Mouse (Mus musculus) limb, embryonic 13.5 days (tissue): ENCODE data around the gene Spag5. TPM values are rescaled to one million over a fixed set of nuclear protein-coding genes. Genes with fewer than 3 reads are reported as not detected.
A peak's percentile ranks its signal among the peaks of the same experiment; 100 is the strongest.
"Not testable (repeated sequence)": the region's sequence is repeated elsewhere in the genome, so short reads cannot be mapped to it uniquely, and the experiment has no call there.

Experiments used
- ATAC-seq: fragments of 200-750 bp; cut with Nextera tagmentation; 2 replicates; pipeline ENCODE4 v1.8.0; 2017; ENCODE audit warnings: low read depth, moderate number of reproducible peaks, moderate TSS enrichment; ENCODE audit not compliant: low FRiP score
- H3K27ac ChIP-seq: fragments of 300-500 bp; sonication (generic); 2 replicates; pipeline ENCODE4 v1.5.1; 2015; ENCODE audit warnings: inconsistent platforms, mild to moderate bottlenecking, moderate library complexity
- H3K27me3 ChIP-seq: fragments of 300-500 bp; sonication (generic); 2 replicates; pipeline ENCODE4 v1.6.1; 2015; ENCODE audit warnings: mild to moderate bottlenecking, inconsistent platforms
- H3K36me3 ChIP-seq: fragments of 300-500 bp; sonication (generic); 2 replicates; pipeline ENCODE4 v1.6.1; 2015; ENCODE audit warnings: inconsistent platforms, mild to moderate bottlenecking, moderate library complexity
- H3K4me1 ChIP-seq: fragments of 300-500 bp; sonication (generic); 2 replicates; pipeline ENCODE4 v1.6.1; 2015; ENCODE audit warnings: inconsistent platforms
- H3K4me2 ChIP-seq: fragments of 300-500 bp; sonication (generic); replicated peaks from 2 replicates; pipeline ENCODE4 v1.6.1; 2015; ENCODE audit warnings: inconsistent platforms, mild to moderate bottlenecking, moderate library complexity
- H3K4me3 ChIP-seq: fragments of 300-500 bp; sonication (generic); 2 replicates; pipeline ENCODE4 v1.5.1; 2015; ENCODE audit warnings: moderate library complexity, mild to moderate bottlenecking, inconsistent platforms
- H3K9ac ChIP-seq: fragments of 300-500 bp; sonication (generic); 2 replicates; pipeline ENCODE4 v1.6.1; 2015; ENCODE audit warnings: mild to moderate bottlenecking, inconsistent platforms
- H3K9me3 ChIP-seq: fragments of 300-500 bp; sonication (generic); 2 replicates; pipeline ENCODE4 v1.6.1; 2016; ENCODE audit warnings: inconsistent platforms
- WGBS: fragments of 180-500 bp; shearing (Covaris S2); methylation state at CpG from one replicate; pipeline ENCODE4 v1.1.7; 2015; 5-methylcytosine and 5-hydroxymethylcytosine counted together
- polyA plus RNA-seq: library from polyadenylated mRNA; unstranded; fragments of >200 nt; fragmentation: Nextera tagmentation; extraction: Ambion mirVana; gene quantifications from 2 replicates; pipeline ENCODE4 v1.2.1, GENCODE M21; 2015

The Spag5 gene
- 39.6 and 45.8 TPM in 2 replicates for polyA plus RNA-seq

- H3K27ac ChIP-seq = peak within 1 kb of the TSS; percentile 48; the same call in 1 of the 2 replicates
- peak within 1 kb of the TSS; percentile 78 for H3K9ac ChIP-seq
- no peaks in the 10 kb centered on the region for H3K9me3 ChIP-seq
- peaks cover 32% of the 10 kb centered on the region for H3K36me3 ChIP-seq
- H3K4me1 ChIP-seq = peaks cover 13% of the 10 kb centered on the region
- peak within 1 kb of the TSS; percentile 84 for H3K4me2 ChIP-seq
- H3K4me3 ChIP-seq = peak within 1 kb of the TSS; percentile 83
- no peaks in the 10 kb centered on the region for H3K27me3 ChIP-seq
- under 1% methylated on average over 45 of the region's 49 CpGs for WGBS
- peak; percentile 99 for ATAC-seq
Observed at GRCm38 (mm10) chr11:78301357-78302084, at the start of gene Spag5. Spag5 (plus strand) TSS chr11:78301529.

- Histone ChIP-seq H3K4me2 (no peak overlapping the region), H3K4me3 (no peak overlapping the region), H3K36me3 (peaks cover 31% of the 10 kb centered on the region), H3K9ac (no peak overlapping the region), H3K27ac (no peak overlapping the region), H3K9me3 (no peaks in the 10 kb centered on the region), H3K4me1 (no peaks in the 10 kb centered on the region), H3K27me3 (peaks cover 15% of the 10 kb centered on the region)
- ATAC-seq = no peak
- WGBS = 89% methylated on average over 1 of the region's 1 CpGs
Observed at GRCm38 (mm10) chr11:78256618-78257017, 44.7 kb upstream of the Spag5 start.

- Histone ChIP-seq H3K9me3 (no peaks in the 10 kb centered on the region), H3K4me1 (peaks cover 11% of the 10 kb centered on the region), H3K9ac (no peak overlapping the region; the same call in 1 of the 2 replicates), H3K36me3 (peaks cover 30% of the 10 kb centered on the region), H3K4me3 (peak overlapping the region; percentile 83), H3K27ac (no peak overlapping the region), H3K4me2 (peak overlapping the region; percentile 81), H3K27me3 (peaks cover 15% of the 10 kb centered on the region)
- WGBS = 97% methylated on average over 2 of the region's 2 CpGs
- ATAC-seq = no peak
Observed at GRCm38 (mm10) chr11:78260489-78261258, 40.7 kb upstream of the Spag5 start.

- Histone ChIP-seq H3K36me3 (peaks cover 33% of the 10 kb centered on the region), H3K4me1 (peaks cover 11% of the 10 kb centered on the region), H3K27me3 (peaks cover 15% of the 10 kb centered on the region), H3K4me3 (peak within 1 kb of the TSS; percentile 83), H3K4me2 (peak within 1 kb of the TSS; percentile 81), H3K27ac (peak within 1 kb of the TSS; percentile 63), H3K9ac (peak within 1 kb of the TSS; percentile 87), H3K9me3 (no peaks in the 10 kb centered on the region)
- ATAC-seq = peak; percentile 96
- WGBS = under 1% methylated on average over 107 of the region's 115 CpGs
Observed at GRCm38 (mm10) chr11:78261380-78262352, 39.7 kb upstream of the Spag5 start, which contains the start of gene 2610507B11Rik. 2610507B11Rik (plus strand) TSS chr11:78261752.

- no peak for ATAC-seq
- 3% methylated on average over 8 of the region's 8 CpGs for WGBS
- Histone ChIP-seq H3K36me3 (peaks cover 42% of the 10 kb centered on the region), H3K27me3 (peaks cover 15% of the 10 kb centered on the region), H3K4me2 (peak overlapping the region; percentile 81), H3K4me1 (peaks cover 11% of the 10 kb centered on the region), H3K9ac (peak overlapping the region; percentile 87), H3K27ac (no peak overlapping the region; the same call in 1 of the 2 replicates), H3K9me3 (no peaks in the 10 kb centered on the region), H3K4me3 (peak overlapping the region; percentile 83)
Observed at GRCm38 (mm10) chr11:78262550-78262949, 38.8 kb upstream of the Spag5 start.

- H3K4me2 ChIP-seq = no peak overlapping the region
- WGBS = 91% methylated on average over 6 of the region's 6 CpGs
- peaks cover 2% of the 10 kb centered on the region; the same call in 1 of the 2 replicates for H3K27me3 ChIP-seq
- no peak overlapping the region for H3K9ac ChIP-seq
- H3K27ac ChIP-seq = no peak overlapping the region
- no peak overlapping the region for H3K4me3 ChIP-seq
- H3K4me1 ChIP-seq = peaks cover 11% of the 10 kb centered on the region
- H3K9me3 ChIP-seq = no peaks in the 10 kb centered on the region
- ATAC-seq = no peak
- peaks cover 69% of the 10 kb centered on the region for H3K36me3 ChIP-seq
Observed at GRCm38 (mm10) chr11:78265571-78265970, 35.8 kb upstream of the Spag5 start.

GRCm38 (mm10) chr11:78271986-78272385 lies 29.3 kb upstream of the Spag5 start:
- Histone ChIP-seq H3K4me3 (no peak overlapping the region), H3K27ac (no peak overlapping the region), H3K27me3 (no peaks in the 10 kb centered on the region), H3K4me2 (no peak overlapping the region), H3K9me3 (no peaks in the 10 kb centered on the region), H3K36me3 (peaks cover 96% of the 10 kb centered on the region), H3K9ac (no peak overlapping the region), H3K4me1 (no peaks in the 10 kb centered on the region)
- 91% methylated on average over 13 of the region's 13 CpGs for WGBS
- ATAC-seq = no peak

GRCm38 (mm10) chr11:78275596-78275995 lies 25.7 kb upstream of the Spag5 start:
- H3K4me2 ChIP-seq = no peak overlapping the region
- H3K36me3 ChIP-seq = peaks cover 97% of the 10 kb centered on the region
- no peaks in the 10 kb centered on the region for H3K9me3 ChIP-seq
- no peaks in the 10 kb centered on the region for H3K4me1 ChIP-seq
- H3K4me3 ChIP-seq = no peak overlapping the region
- no peak for ATAC-seq
- no peak overlapping the region for H3K27ac ChIP-seq
- WGBS = 100% methylated on average over 1 of the region's 1 CpGs
- H3K9ac ChIP-seq = no peak overlapping the region
- no peaks in the 10 kb centered on the region for H3K27me3 ChIP-seq

GRCm38 (mm10) chr11:78276169-78276568 lies 25.2 kb upstream of the Spag5 start:
- WGBS = 95% methylated on average over 4 of the region's 4 CpGs
- not testable (repeated sequence) for H3K4me3 ChIP-seq, H3K4me2 ChIP-seq, H3K27me3 ChIP-seq, H3K9ac ChIP-seq, H3K9me3 ChIP-seq, H3K4me1 ChIP-seq, ATAC-seq, H3K27ac ChIP-seq
- H3K36me3 ChIP-seq = peaks cover 99% of the 10 kb centered on the region

- 92% methylated on average over 7 of the region's 7 CpGs for WGBS
- H3K36me3 ChIP-seq = peaks cover 98% of the 10 kb centered on the region
- H3K4me3 ChIP-seq = no peak overlapping the region
- no peak overlapping the region for H3K9ac ChIP-seq
- no peaks in the 10 kb centered on the region for H3K27me3 ChIP-seq
- H3K4me2 ChIP-seq = no peak overlapping the region
- ATAC-seq = no peak
- no peak overlapping the region for H3K27ac ChIP-seq
- H3K4me1 ChIP-seq = no peaks in the 10 kb centered on the region
- H3K9me3 ChIP-seq = no peaks in the 10 kb centered on the region
Observed at GRCm38 (mm10) chr11:78278853-78279252, 22.5 kb upstream of the Spag5 start.

- no peak for ATAC-seq
- H3K4me1 ChIP-seq = no peaks in the 10 kb centered on the region
Observed at GRCm38 (mm10) chr11:78279586-78279985, 21.7 kb upstream of the Spag5 start.

More at GRCm38 (mm10) chr11:78279586-78279985, 21.7 kb upstream of the Spag5 start:
- Histone ChIP-seq H3K4me2 (no peak overlapping the region), H3K4me3 (no peak overlapping the region), H3K9ac (no peak overlapping the region), H3K36me3 (peaks cover 98% of the 10 kb centered on the region), H3K27ac (no peak overlapping the region), H3K9me3 (no peaks in the 10 kb centered on the region), H3K27me3 (no peaks in the 10 kb centered on the region)
- WGBS = 92% methylated on average over 4 of the region's 4 CpGs
